Mouse (Mus musculus) limb, embryonic 13.5 days (tissue): ENCODE measurements at regions not wholly inside any gene's neighbourhood (a gene's known extent, or its start where the extent isn't known, plus 50 kb on each side); places are given as distances from the start of the nearest gene placed in this dataset.
A peak's percentile ranks its signal among the peaks of the same experiment; 100 is the strongest.

Experiments
- ATAC-seq: fragments of 200-750 bp; cut with Nextera tagmentation; 2 replicates; pipeline ENCODE4 v1.8.0; 2017; ENCODE audit warnings: low read depth, moderate number of reproducible peaks, moderate TSS enrichment; ENCODE audit not compliant: low FRiP score
- H3K27ac ChIP-seq: fragments of 300-500 bp; sonication (generic); 2 replicates; pipeline ENCODE4 v1.5.1; 2015; ENCODE audit warnings: inconsistent platforms, mild to moderate bottlenecking, moderate library complexity
- H3K27me3 ChIP-seq: fragments of 300-500 bp; sonication (generic); 2 replicates; pipeline ENCODE4 v1.6.1; 2015; ENCODE audit warnings: mild to moderate bottlenecking, inconsistent platforms
- H3K36me3 ChIP-seq: fragments of 300-500 bp; sonication (generic); 2 replicates; pipeline ENCODE4 v1.6.1; 2015; ENCODE audit warnings: inconsistent platforms, mild to moderate bottlenecking, moderate library complexity
- H3K4me1 ChIP-seq: fragments of 300-500 bp; sonication (generic); 2 replicates; pipeline ENCODE4 v1.6.1; 2015; ENCODE audit warnings: inconsistent platforms
- H3K4me2 ChIP-seq: fragments of 300-500 bp; sonication (generic); replicated peaks from 2 replicates; pipeline ENCODE4 v1.6.1; 2015; ENCODE audit warnings: inconsistent platforms, mild to moderate bottlenecking, moderate library complexity
- H3K4me3 ChIP-seq: fragments of 300-500 bp; sonication (generic); 2 replicates; pipeline ENCODE4 v1.5.1; 2015; ENCODE audit warnings: moderate library complexity, mild to moderate bottlenecking, inconsistent platforms
- H3K9ac ChIP-seq: fragments of 300-500 bp; sonication (generic); 2 replicates; pipeline ENCODE4 v1.6.1; 2015; ENCODE audit warnings: mild to moderate bottlenecking, inconsistent platforms
- H3K9me3 ChIP-seq: fragments of 300-500 bp; sonication (generic); 2 replicates; pipeline ENCODE4 v1.6.1; 2016; ENCODE audit warnings: inconsistent platforms
- WGBS: fragments of 180-500 bp; shearing (Covaris S2); methylation state at CpG from one replicate; pipeline ENCODE4 v1.1.7; 2015; 5-methylcytosine and 5-hydroxymethylcytosine counted together

GRCm38 (mm10) chr6:140160946-140161345 lies 119.7 kb upstream of the Plcz1 start:
- peaks cover 20% of the 10 kb centered on the region for H3K4me1 ChIP-seq
- no peak overlapping the region for H3K4me3 ChIP-seq
- 0 out of 2 replicates have a peak overlapping the region, but pooled peaks have one; percentile 19 for H3K9ac ChIP-seq
- no peaks in the 10 kb centered on the region for H3K36me3 ChIP-seq
- no peaks in the 10 kb centered on the region for H3K9me3 ChIP-seq
- ATAC-seq: no peak
- peak overlapping the region; percentile 44; the same call in 1 of the 2 replicates for H3K27ac ChIP-seq
- H3K27me3 ChIP-seq: 0 out of 2 replicates have a peak, but pooled peaks cover 2% of the 10 kb centered on the region
- H3K4me2 ChIP-seq: peak overlapping the region; percentile 31
- WGBS: 29% methylated on average over 13 of the region's 13 CpGs

GRCm38 (mm10) chr6:140158986-140159385 lies 117.7 kb upstream of the Plcz1 start:
- Histone ChIP-seq H3K4me3 (no peak overlapping the region), H3K4me2 (no peak overlapping the region), H3K27ac (no peak overlapping the region), H3K36me3 (no peaks in the 10 kb centered on the region), H3K9ac (no peak overlapping the region), H3K4me1 (peaks cover 20% of the 10 kb centered on the region), H3K27me3 (0 out of 2 replicates have a peak, but pooled peaks cover 2% of the 10 kb centered on the region), H3K9me3 (no peaks in the 10 kb centered on the region)
- no peak for ATAC-seq
- WGBS: 74% methylated on average over 13 of the region's 13 CpGs

- H3K27me3 ChIP-seq: 0 out of 2 replicates have a peak, but pooled peaks cover 2% of the 10 kb centered on the region
- ATAC-seq: no peak
- H3K36me3 ChIP-seq: no peaks in the 10 kb centered on the region
- H3K4me2 ChIP-seq: no peak overlapping the region
- WGBS: 88% methylated on average over 6 of the region's 6 CpGs
- no peak overlapping the region for H3K4me3 ChIP-seq
- peaks cover 26% of the 10 kb centered on the region for H3K4me1 ChIP-seq
- no peak overlapping the region for H3K27ac ChIP-seq
- no peak overlapping the region for H3K9ac ChIP-seq
- H3K9me3 ChIP-seq: no peaks in the 10 kb centered on the region
These were observed 116.1 kb upstream of the Plcz1 start for GRCm38 (mm10) chr6:140157375-140157774.

GRCm38 (mm10) chr6:140152418-140153176 lies 111.3 kb upstream of the Plcz1 start:
- Histone ChIP-seq H3K9ac (no peak overlapping the region), H3K27me3 (no peaks in the 10 kb centered on the region), H3K4me1 (peaks cover 25% of the 10 kb centered on the region), H3K9me3 (no peaks in the 10 kb centered on the region), H3K4me3 (no peak overlapping the region), H3K27ac (peak overlapping the region; percentile 59; the same call in 1 of the 2 replicates), H3K36me3 (no peaks in the 10 kb centered on the region), H3K4me2 (peak overlapping the region; percentile 36)
- peak; percentile 60; the same call in 1 of the 2 replicates for ATAC-seq
- WGBS: 36% methylated on average over 10 of the region's 10 CpGs

- Histone ChIP-seq H3K27me3 (no peaks in the 10 kb centered on the region), H3K4me1 (peaks cover 29% of the 10 kb centered on the region), H3K4me2 (no peak overlapping the region), H3K36me3 (no peaks in the 10 kb centered on the region), H3K9me3 (no peaks in the 10 kb centered on the region), H3K27ac (no peak overlapping the region), H3K9ac (no peak overlapping the region), H3K4me3 (no peak overlapping the region)
- WGBS: 78% methylated on average over 11 of the region's 11 CpGs
- no peak for ATAC-seq
These were observed 107.5 kb upstream of the Plcz1 start for GRCm38 (mm10) chr6:140148628-140149245.

- Histone ChIP-seq H3K27ac (no peak overlapping the region), H3K27me3 (no peaks in the 10 kb centered on the region), H3K9me3 (no peaks in the 10 kb centered on the region), H3K36me3 (no peaks in the 10 kb centered on the region), H3K9ac (no peak overlapping the region), H3K4me1 (peaks cover 25% of the 10 kb centered on the region), H3K4me2 (no peak overlapping the region), H3K4me3 (no peak overlapping the region)
- ATAC-seq: no peak
- 24% methylated on average over 3 of the region's 3 CpGs for WGBS
These were observed 106.9 kb upstream of the Plcz1 start for GRCm38 (mm10) chr6:140148138-140148537.

- Histone ChIP-seq H3K9ac (no peak overlapping the region), H3K27me3 (no peaks in the 10 kb centered on the region), H3K27ac (no peak overlapping the region), H3K9me3 (no peaks in the 10 kb centered on the region), H3K36me3 (no peaks in the 10 kb centered on the region), H3K4me2 (no peak overlapping the region), H3K4me1 (peaks cover 21% of the 10 kb centered on the region), H3K4me3 (no peak overlapping the region)
- 22% methylated on average over 6 of the region's 6 CpGs for WGBS
- peak; percentile 22; the same call in 1 of the 2 replicates for ATAC-seq
These were observed 106.5 kb upstream of the Plcz1 start for GRCm38 (mm10) chr6:140147711-140148110.

GRCm38 (mm10) chr6:140133734-140134133 lies 92.5 kb upstream of the Plcz1 start:
- Histone ChIP-seq H3K27ac (no peak overlapping the region), H3K9ac (no peak overlapping the region), H3K9me3 (no peaks in the 10 kb centered on the region), H3K4me1 (no peaks in the 10 kb centered on the region), H3K36me3 (no peaks in the 10 kb centered on the region), H3K27me3 (no peaks in the 10 kb centered on the region), H3K4me2 (no peak overlapping the region), H3K4me3 (no peak overlapping the region)
- 73% methylated on average over 8 of the region's 8 CpGs for WGBS
- ATAC-seq: no peak

GRCm38 (mm10) chr6:140126645-140127044 lies 85.4 kb upstream of the Plcz1 start:
- no peak overlapping the region for H3K27ac ChIP-seq
- H3K36me3 ChIP-seq: no peaks in the 10 kb centered on the region
- 0 out of 2 replicates have a peak, but pooled peaks cover 5% of the 10 kb centered on the region for H3K9me3 ChIP-seq
- H3K4me2 ChIP-seq: no peak overlapping the region
- H3K4me3 ChIP-seq: no peak overlapping the region
- WGBS: 90% methylated on average over 7 of the region's 7 CpGs
- no peaks in the 10 kb centered on the region for H3K4me1 ChIP-seq
- H3K9ac ChIP-seq: no peak overlapping the region
- ATAC-seq: no peak
- H3K27me3 ChIP-seq: no peaks in the 10 kb centered on the region

GRCm38 (mm10) chr6:140114024-140114423 lies 72.8 kb upstream of the Plcz1 start:
- no peak overlapping the region for H3K27ac ChIP-seq
- no peak overlapping the region for H3K4me3 ChIP-seq
- WGBS: 92% methylated on average over 2 of the region's 2 CpGs
- H3K27me3 ChIP-seq: no peaks in the 10 kb centered on the region
- H3K4me2 ChIP-seq: no peak overlapping the region
- H3K9ac ChIP-seq: no peak overlapping the region
- H3K4me1 ChIP-seq: no peaks in the 10 kb centered on the region
- no peaks in the 10 kb centered on the region for H3K36me3 ChIP-seq
- H3K9me3 ChIP-seq: no peaks in the 10 kb centered on the region
- ATAC-seq: no peak

GRCm38 (mm10) chr6:140112054-140112453 lies 70.8 kb upstream of the Plcz1 start:
- Histone ChIP-seq H3K27ac (no peak overlapping the region), H3K9ac (no peak overlapping the region), H3K9me3 (no peaks in the 10 kb centered on the region), H3K4me1 (no peaks in the 10 kb centered on the region), H3K36me3 (no peaks in the 10 kb centered on the region), H3K27me3 (no peaks in the 10 kb centered on the region), H3K4me3 (no peak overlapping the region), H3K4me2 (no peak overlapping the region)
- ATAC-seq: no peak
- 91% methylated on average over 10 of the region's 10 CpGs for WGBS

GRCm38 (mm10) chr6:140108083-140108482 lies 66.8 kb upstream of the Plcz1 start:
- 0 out of 2 replicates have a peak overlapping the region, but pooled peaks have one; percentile 20 for H3K4me2 ChIP-seq

More at GRCm38 (mm10) chr6:140108083-140108482, 66.8 kb upstream of the Plcz1 start:
- Histone ChIP-seq H3K4me1 (no peaks in the 10 kb centered on the region), H3K9ac (no peak overlapping the region), H3K36me3 (no peaks in the 10 kb centered on the region), H3K27me3 (no peaks in the 10 kb centered on the region), H3K27ac (no peak overlapping the region), H3K4me3 (no peak overlapping the region), H3K9me3 (no peaks in the 10 kb centered on the region)
- ATAC-seq: no peak
- 52% methylated on average over 8 of the region's 8 CpGs for WGBS
